Mouse (Mus musculus) kidney, embryonic 14.5 days (tissue): ENCODE data around the gene Tcf21. TPM values are rescaled to one million over a fixed set of nuclear protein-coding genes. Genes with fewer than 3 reads are reported as not detected.

ENCODE experiments used
- ATAC-seq: fragments of 200-750 bp; cut with Nextera tagmentation; 2 replicates; pipeline ENCODE4 v1.8.0; 2017; ENCODE audit warnings: moderate number of reproducible peaks, mild to moderate bottlenecking, moderate TSS enrichment, moderate library complexity; ENCODE audit not compliant: low FRiP score, low TSS enrichment
- H3K27ac ChIP-seq: fragments of 300-500 bp; sonication (generic); 2 replicates; pipeline ENCODE4 v1.5.1; 2014; ENCODE audit warnings: low read depth, mild to moderate bottlenecking, low read length, moderate library complexity, mixed read lengths
- H3K27me3 ChIP-seq: fragments of 300-500 bp; sonication (generic); 2 replicates; pipeline ENCODE4 v1.6.1; 2014; ENCODE audit warnings: mild to moderate bottlenecking, low read length; ENCODE audit not compliant: control insufficient read depth, insufficient read depth
- H3K36me3 ChIP-seq: fragments of 300-500 bp; sonication (generic); 2 replicates; pipeline ENCODE4 v1.6.1; 2014; ENCODE audit warnings: low read length, mixed read lengths; ENCODE audit not compliant: control insufficient read depth, insufficient read depth
- H3K4me1 ChIP-seq: fragments of 300-500 bp; sonication (generic); 2 replicates; pipeline ENCODE4 v1.6.1; 2014; ENCODE audit warnings: low read length, mixed read lengths; ENCODE audit not compliant: control insufficient read depth, insufficient read depth
- H3K4me2 ChIP-seq: fragments of 300-500 bp; sonication (generic); replicated peaks from 2 replicates; pipeline ENCODE4 v1.6.1; 2014; ENCODE audit warnings: low read depth, mild to moderate bottlenecking, low read length
- H3K4me3 ChIP-seq: fragments of 300-500 bp; sonication (generic); 2 replicates; pipeline ENCODE4 v1.5.1; 2014; ENCODE audit warnings: mild to moderate bottlenecking, low read length
- H3K9ac ChIP-seq: fragments of 300-500 bp; sonication (generic); 2 replicates; pipeline ENCODE4 v1.6.1; 2014; ENCODE audit warnings: low read depth, mild to moderate bottlenecking, low read length, moderate library complexity
- H3K9me3 ChIP-seq: fragments of 300-500 bp; sonication (generic); 2 replicates; pipeline ENCODE4 v1.6.1; 2016; ENCODE audit warnings: low read length; ENCODE audit not compliant: control insufficient read depth
- WGBS: fragments of 180-500 bp; shearing (Covaris S2); extraction: QIAGEN DNeasy Blood & Tissue Kit; methylation state at CpG from one replicate; pipeline ENCODE4 v1.1.7; 2014; 5-methylcytosine and 5-hydroxymethylcytosine counted together
- polyA plus RNA-seq: library from polyadenylated mRNA; unstranded; fragments of >200 nt; fragmentation: Nextera tagmentation; extraction: Ambion mirVana; gene quantifications from 2 replicates; pipeline ENCODE4 v1.2.1, GENCODE M21; 2014

Gene Tcf21
- 331 and 384 TPM in 2 replicates for polyA plus RNA-seq

DNA sequence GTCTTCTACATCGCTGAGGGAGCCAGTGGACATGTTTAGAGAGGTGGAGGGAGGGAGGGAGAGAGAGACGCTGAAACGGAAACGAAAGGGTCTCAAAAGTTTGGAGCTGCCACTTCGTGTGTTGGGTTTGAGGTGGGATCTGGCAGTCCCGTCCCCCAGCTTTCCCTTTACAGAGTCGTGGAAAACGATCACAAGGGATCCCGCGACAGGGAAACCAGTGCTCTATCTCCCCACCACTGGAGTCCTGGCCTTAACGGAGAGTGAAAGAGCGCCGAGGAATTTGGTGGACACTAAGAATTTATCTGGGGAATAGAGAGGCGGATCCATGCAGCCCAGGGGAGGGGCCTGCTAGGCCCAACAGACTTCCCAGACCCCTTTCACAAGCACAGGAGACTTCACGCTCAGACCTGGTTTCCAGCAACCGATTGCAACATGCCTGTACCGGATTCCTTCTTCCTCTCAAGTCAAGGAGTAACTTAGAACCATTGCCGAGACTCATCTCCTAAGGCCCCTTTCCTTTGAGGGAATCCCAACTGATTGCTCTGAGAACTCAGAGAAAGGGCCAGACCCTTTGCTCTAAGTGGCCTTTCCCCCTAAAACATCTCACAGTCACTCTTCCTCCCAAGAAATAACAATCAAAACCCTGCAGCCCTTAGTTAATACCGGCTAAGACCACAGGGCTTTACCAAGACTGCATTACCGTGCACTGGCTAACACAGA, at the start of gene Tcf21:
Gene Tcf21 (minus strand): TSS at position 304 of the 720 bp plus-strand sequence.
- Histone ChIP-seq H3K4me1 (peaks cover 20% of the 10 kb centered on the region; the same call in 1 of the 2 replicates), H3K9me3 (no peaks in the 10 kb centered on the region), H3K4me3 (peak within 1 kb of the TSS; percentile 76), H3K27me3 (no peaks in the 10 kb centered on the region), H3K9ac (peak within 1 kb of the TSS; percentile 97), H3K4me2 (peak within 1 kb of the TSS; percentile 43), H3K27ac (peak within 1 kb of the TSS; percentile 98), H3K36me3 (no peaks in the 10 kb centered on the region)
- WGBS, result 1% methylated on average over 20 of the region's 20 CpGs
- ATAC-seq, result peak; percentile 74

DNA sequence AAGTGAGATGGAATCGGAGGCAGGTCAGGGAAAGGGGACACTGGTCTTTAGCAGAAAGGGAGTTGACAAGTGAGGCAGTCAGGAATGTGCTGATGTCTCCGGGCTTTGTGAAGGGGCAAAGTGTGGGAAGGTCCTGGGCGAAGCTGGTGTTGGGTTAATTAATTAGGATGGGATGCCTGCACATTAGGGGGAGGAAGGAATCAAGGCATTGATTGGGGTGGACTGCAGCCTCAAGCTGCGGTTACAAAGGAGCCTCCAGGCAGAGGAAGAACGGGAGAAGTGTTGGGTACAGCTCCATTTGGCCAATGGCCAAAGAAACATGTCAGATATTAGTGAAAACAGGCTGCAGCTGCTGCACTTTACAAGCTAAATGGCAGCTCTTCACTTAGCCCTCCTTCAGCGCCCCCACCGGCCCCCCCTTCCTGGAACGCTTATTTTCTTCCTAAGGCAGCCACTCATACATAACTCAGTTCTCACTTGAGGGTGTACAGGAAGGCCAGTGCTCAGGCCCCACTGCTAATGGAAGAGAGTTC, 48.5 kb upstream of the Tcf21 start:
- peaks cover 9% of the 10 kb centered on the region for H3K4me1 ChIP-seq
- no peak overlapping the region for H3K9ac ChIP-seq
- H3K27ac ChIP-seq, result peak overlapping the region; percentile 69
- 14% methylated on average over 8 of the region's 8 CpGs for WGBS
- no peak overlapping the region; the same call in 1 of the 2 replicates for H3K4me2 ChIP-seq
- peak; percentile 86 for ATAC-seq
- no peak overlapping the region for H3K4me3 ChIP-seq
- no peaks in the 10 kb centered on the region for H3K27me3 ChIP-seq
- no peaks in the 10 kb centered on the region for H3K9me3 ChIP-seq
- H3K36me3 ChIP-seq, result no peaks in the 10 kb centered on the region

GRCm38 (mm10) chr10:22867210-22867609, 47.2 kb upstream of the Tcf21 start:
- no peak for ATAC-seq
- H3K27ac ChIP-seq, result no peak overlapping the region
- H3K4me2 ChIP-seq, result no peak overlapping the region
- H3K4me1 ChIP-seq, result peaks cover 9% of the 10 kb centered on the region; the same call in 1 of the 2 replicates
- H3K9ac ChIP-seq, result no peak overlapping the region
- H3K4me3 ChIP-seq, result no peak overlapping the region
- no peaks in the 10 kb centered on the region for H3K9me3 ChIP-seq
- H3K27me3 ChIP-seq, result no peaks in the 10 kb centered on the region
- WGBS, result 91% methylated on average over 2 of the region's 2 CpGs
- H3K36me3 ChIP-seq, result no peaks in the 10 kb centered on the region

DNA sequence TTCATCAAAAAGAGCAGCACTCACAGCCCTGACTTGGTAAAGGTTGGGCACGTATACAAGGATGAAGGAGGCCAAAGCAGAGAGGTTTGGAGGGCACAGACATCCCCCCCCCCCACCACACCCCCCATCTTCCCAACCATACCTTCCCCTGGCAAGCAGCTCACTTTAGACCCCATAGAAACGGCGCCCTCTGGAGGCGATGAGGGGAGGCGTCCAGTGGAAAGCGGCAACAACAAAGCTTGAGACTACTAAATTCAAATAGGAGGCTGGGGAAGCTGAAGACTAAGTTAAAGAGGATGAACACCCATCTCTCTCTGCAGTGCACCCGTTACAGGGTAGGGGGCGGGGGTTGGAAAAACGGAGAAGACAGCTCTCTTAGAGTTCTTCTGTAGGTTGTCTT, 38.1 kb upstream of the Tcf21 start:
- no peaks in the 10 kb centered on the region for H3K36me3 ChIP-seq
- ATAC-seq, result no peak
- no peaks in the 10 kb centered on the region for H3K9me3 ChIP-seq
- no peak overlapping the region for H3K27ac ChIP-seq
- H3K4me1 ChIP-seq, result peaks cover 4% of the 10 kb centered on the region; the same call in 1 of the 2 replicates
- no peak overlapping the region for H3K9ac ChIP-seq
- no peak overlapping the region for H3K4me3 ChIP-seq
- 37% methylated on average over 9 of the region's 9 CpGs for WGBS
- no peaks in the 10 kb centered on the region for H3K27me3 ChIP-seq
- H3K4me2 ChIP-seq, result no peak overlapping the region

DNA sequence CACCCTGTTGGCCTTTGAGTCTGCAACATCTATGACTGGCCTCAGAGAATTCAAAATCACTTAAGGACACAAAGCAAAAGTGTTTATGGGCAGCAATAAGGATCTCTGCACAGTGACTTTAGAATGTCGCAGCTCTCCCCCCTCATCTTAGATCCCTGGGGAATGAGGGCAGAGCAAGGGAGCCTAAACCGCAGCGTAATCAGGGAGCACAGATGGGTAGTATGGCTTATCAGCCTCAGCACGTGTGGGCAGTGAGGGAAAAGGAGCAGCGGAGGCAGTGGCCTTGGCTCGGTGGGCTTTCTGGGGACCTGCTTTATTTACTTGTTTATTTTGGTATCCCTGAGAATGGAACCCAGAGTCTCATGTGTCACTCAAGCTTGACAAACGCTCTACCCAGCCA, 34.4 kb upstream of the Tcf21 start:
- no peak overlapping the region for H3K4me3 ChIP-seq

DNA sequence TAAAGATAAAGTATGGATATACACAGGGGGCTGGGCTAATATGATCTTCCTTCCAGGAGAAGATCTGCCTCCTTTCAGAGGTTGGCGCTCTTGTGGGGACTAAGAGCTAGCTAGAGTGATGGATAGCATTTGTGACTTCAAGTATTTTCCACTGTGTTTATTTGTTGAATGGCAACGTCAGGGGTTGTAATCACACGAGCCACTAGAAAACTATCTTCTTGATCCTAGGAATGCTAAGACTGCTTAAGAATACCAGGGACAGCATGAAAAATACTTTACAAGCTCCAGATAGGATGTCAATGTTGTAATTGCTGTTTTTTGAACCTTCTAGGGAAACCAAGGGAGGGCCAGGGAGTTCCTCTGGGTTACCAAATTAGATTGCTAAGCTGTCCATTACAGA, 25.4 kb upstream of the Tcf21 start:
- WGBS, result 12% methylated on average over 3 of the region's 3 CpGs
- Histone ChIP-seq H3K36me3 (no peaks in the 10 kb centered on the region), H3K27me3 (no peaks in the 10 kb centered on the region), H3K9me3 (no peaks in the 10 kb centered on the region), H3K4me3 (no peak overlapping the region), H3K4me2 (no peak overlapping the region), H3K4me1 (peaks cover 21% of the 10 kb centered on the region), H3K9ac (no peak overlapping the region), H3K27ac (no peak overlapping the region)
- ATAC-seq, result no peak

More for the DNA sequence above, 34.4 kb upstream of the Tcf21 start:
- Histone ChIP-seq H3K9ac (no peak overlapping the region), H3K4me2 (no peak overlapping the region), H3K4me1 (peaks cover 4% of the 10 kb centered on the region; the same call in 1 of the 2 replicates), H3K36me3 (no peaks in the 10 kb centered on the region), H3K9me3 (no peaks in the 10 kb centered on the region), H3K27ac (no peak overlapping the region), H3K27me3 (no peaks in the 10 kb centered on the region)
- ATAC-seq, result no peak
- 47% methylated on average over 7 of the region's 7 CpGs for WGBS

GRCm38 (mm10) chr10:22844731-22845130, 24.8 kb upstream of the Tcf21 start:
- WGBS, result 21% methylated on average over 10 of the region's 10 CpGs
- H3K4me2 ChIP-seq, result no peak overlapping the region
- no peak for ATAC-seq
- H3K36me3 ChIP-seq, result no peaks in the 10 kb centered on the region
- no peak overlapping the region for H3K9ac ChIP-seq
- no peaks in the 10 kb centered on the region for H3K27me3 ChIP-seq
- H3K9me3 ChIP-seq, result no peaks in the 10 kb centered on the region
- H3K27ac ChIP-seq, result no peak overlapping the region
- H3K4me3 ChIP-seq, result no peak overlapping the region
- peaks cover 21% of the 10 kb centered on the region for H3K4me1 ChIP-seq

DNA sequence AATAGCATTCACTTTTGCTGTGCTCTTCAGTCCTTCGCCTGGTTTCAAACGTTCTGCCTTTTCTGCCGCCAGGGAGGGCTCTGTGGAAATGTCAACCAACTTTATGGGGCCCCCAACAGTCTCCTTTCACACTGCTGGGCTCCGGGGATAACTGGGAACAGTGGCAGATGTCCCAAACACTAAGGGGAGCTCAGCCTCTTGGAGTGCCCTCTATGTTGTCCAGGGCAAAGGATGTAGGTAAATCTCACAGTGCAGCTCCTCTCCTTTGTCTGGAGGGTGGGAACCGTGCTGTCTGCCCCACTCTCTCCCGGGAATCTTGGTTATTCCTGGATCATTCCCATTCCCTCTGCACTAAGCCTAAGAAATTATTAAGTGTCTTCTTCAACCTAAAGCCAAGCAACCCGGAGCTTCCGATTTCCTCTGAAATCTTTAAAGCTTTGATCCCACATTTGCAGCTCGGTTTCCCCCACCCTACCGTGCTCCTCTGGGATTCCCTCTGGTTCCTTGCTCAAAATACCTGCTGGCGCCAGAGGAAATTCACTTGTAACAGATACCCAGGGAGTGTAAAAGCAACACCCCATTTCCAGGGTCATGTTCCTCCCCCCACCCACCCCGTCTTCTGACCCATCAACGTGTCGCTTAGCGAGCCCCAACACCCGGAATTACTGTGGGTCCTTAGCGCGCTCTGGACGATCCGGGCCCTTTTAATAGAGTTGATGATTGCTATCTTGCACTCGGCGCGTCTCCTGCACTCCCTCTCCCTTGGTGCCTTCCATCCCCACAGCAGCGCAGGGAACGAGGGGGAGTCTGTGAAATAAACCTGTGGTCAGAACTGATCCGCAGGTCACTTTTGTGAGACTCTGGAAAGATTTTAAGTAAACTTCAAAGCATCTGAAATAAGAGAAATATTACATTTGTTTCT, 23.7 kb upstream of the Tcf21 start:
- no peaks in the 10 kb centered on the region for H3K27me3 ChIP-seq
- no peaks in the 10 kb centered on the region for H3K9me3 ChIP-seq
- 2% methylated on average over 26 of the region's 26 CpGs for WGBS
- H3K27ac ChIP-seq, result peak overlapping the region; percentile 44
- H3K4me1 ChIP-seq, result peaks cover 21% of the 10 kb centered on the region
- no peaks in the 10 kb centered on the region for H3K36me3 ChIP-seq
- H3K4me2 ChIP-seq, result peak overlapping the region; percentile 49
- peak overlapping the region; percentile 32; the same call in 1 of the 2 replicates for H3K9ac ChIP-seq
- ATAC-seq, result peak; percentile 75
- H3K4me3 ChIP-seq, result peak overlapping the region; percentile 22
